Mouse (Mus musculus): Measurements from ENCODE around the gene Ak8. TPM values are rescaled to one million over a fixed set of nuclear protein-coding genes. Genes with fewer than 3 reads are reported as not detected.

Gene Ak8
- polyA plus RNA-seq, 1 experiment from 2014 or later: 0.33 TPM

DNA sequence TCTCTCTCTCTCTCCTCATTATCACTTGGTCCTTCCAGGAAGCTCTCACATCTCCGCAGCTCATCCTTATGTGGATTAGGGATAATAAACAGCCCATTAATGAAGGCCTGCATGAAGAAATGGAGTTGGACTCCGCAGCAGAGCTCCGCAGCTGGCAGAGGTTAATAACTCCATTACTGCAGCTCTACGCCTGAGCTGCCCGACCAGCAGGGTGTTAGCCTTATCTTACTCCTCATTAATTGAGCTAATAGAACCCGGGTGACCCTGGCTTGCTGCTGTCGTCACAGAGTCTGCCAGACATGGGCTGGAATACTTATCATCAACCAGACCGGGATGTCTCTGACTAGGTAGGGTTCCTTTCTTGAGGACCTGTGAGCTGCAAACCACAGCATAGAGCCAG, 74.1 kb downstream of the Ak8 start:
- Histone ChIP-seq H3K9me3 (ENCODE audit: control insufficient read depth, low read length) (no peaks in the 10 kb centered on the region), H3K4me3 (ENCODE audit: low read depth, low read length) (no peak overlapping the region), H3K27me3 (ENCODE audit: control insufficient read depth, insufficient read depth, low read length) (no peaks in the 10 kb centered on the region), H3K9ac (ENCODE audit: low read length) (no peak overlapping the region), H3K36me3 (ENCODE audit: control insufficient read depth, insufficient read depth, low read length) (no peaks in the 10 kb centered on the region), H3K27ac (ENCODE audit: low read depth, low read length) (no peak overlapping the region), H3K4me2 (no peak overlapping the region), H3K4me1 (ENCODE audit: control insufficient read depth, insufficient read depth, low read length) (no peaks in the 10 kb centered on the region)
- ATAC-seq (ENCODE audit: low FRiP score) (no peak; the same call in 1 of the 2 replicates), DNase-seq (ENCODE audit: low spot score, missing footprints) (no peak)
- 73% methylated on average over 8 of the region's 8 CpGs for WGBS

DNA sequence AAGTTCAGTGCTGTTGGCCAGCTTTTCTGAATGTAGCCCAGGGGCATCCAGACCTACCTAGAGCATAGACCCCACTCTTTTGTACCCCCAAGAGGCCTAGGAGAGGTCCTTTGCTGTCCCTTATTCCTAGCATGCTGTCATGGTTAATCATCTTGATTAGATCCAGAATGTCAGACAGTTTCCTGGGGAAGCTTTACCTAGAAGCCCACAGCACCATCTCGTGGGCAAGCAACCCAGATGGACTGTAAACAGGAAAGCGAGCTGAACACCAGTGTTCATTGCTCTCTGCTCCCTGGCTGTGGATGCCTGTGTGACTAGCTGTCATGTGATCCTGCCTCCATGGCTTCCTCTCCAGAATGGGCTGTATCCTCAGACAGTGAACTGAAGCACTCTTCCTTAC, 76.8 kb downstream of the Ak8 start:
- WGBS: 58% methylated on average over 2 of the region's 2 CpGs
- H3K9ac ChIP-seq (ENCODE audit: low read length): no peak overlapping the region
- no peak for DNase-seq (ENCODE audit: low spot score, missing footprints)
- H3K36me3 ChIP-seq (ENCODE audit: control insufficient read depth, insufficient read depth, low read length): no peaks in the 10 kb centered on the region
- H3K4me1 ChIP-seq (ENCODE audit: control insufficient read depth, insufficient read depth, low read length): no peaks in the 10 kb centered on the region
- ATAC-seq (ENCODE audit: low FRiP score): no peak
- no peaks in the 10 kb centered on the region for H3K27me3 ChIP-seq (ENCODE audit: control insufficient read depth, insufficient read depth, low read length)
- no peaks in the 10 kb centered on the region for H3K9me3 ChIP-seq (ENCODE audit: control insufficient read depth, low read length)
- no peak overlapping the region for H3K4me2 ChIP-seq
- no peak overlapping the region for H3K4me3 ChIP-seq (ENCODE audit: low read depth, low read length)
- H3K27ac ChIP-seq (ENCODE audit: low read depth, low read length): no peak overlapping the region

DNA sequence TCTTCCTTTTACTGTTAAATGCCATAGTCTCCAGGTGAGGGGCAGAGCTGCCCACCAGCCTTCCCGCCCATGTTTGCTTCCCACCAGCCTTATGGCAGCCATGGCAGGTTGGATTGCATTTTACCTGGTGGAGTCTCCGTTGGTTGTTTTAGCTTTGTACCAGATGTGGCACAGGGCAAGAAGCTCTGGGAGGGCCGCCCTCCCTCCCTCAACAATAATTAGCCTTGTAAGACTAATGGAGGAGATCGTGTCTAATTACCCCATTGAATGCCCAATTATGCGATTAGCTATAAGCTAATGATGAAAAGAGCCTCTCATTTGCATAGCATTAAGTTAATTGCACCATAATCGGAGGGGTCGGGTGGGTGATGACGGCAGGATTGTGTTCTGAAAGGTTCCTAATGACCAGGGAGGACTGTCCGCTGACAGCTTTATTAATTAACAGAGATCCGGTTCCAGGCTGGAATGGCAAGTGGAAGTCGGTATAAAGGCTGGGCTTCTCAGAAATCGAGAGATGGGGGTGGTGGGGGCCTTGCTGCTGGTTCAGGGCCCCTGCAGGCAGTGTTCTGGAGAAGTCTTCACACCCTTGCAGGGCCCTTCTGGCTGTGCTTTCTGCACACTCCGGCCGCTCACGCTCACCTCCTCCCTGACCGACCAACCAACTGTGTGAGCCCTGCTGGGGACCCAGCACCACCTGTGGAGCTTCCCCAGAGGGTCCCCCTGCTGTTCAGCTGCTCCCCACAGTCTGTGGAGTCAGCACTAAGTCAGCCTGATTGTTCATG, 80.2 kb downstream of the Ak8 start:
- DNase-seq (ENCODE audit: low spot score, missing footprints): no peak
- H3K36me3 ChIP-seq (ENCODE audit: control insufficient read depth, insufficient read depth, low read length): no peaks in the 10 kb centered on the region
- H3K4me1 ChIP-seq (ENCODE audit: control insufficient read depth, insufficient read depth, low read length): no peaks in the 10 kb centered on the region
- no peaks in the 10 kb centered on the region for H3K9me3 ChIP-seq (ENCODE audit: control insufficient read depth, low read length)
- no peak overlapping the region for H3K9ac ChIP-seq (ENCODE audit: low read length)
- H3K4me3 ChIP-seq (ENCODE audit: low read depth, low read length): no peak overlapping the region
- H3K27ac ChIP-seq (ENCODE audit: low read depth, low read length): no peak overlapping the region
- no peaks in the 10 kb centered on the region for H3K27me3 ChIP-seq (ENCODE audit: control insufficient read depth, insufficient read depth, low read length)
- no peak overlapping the region for H3K4me2 ChIP-seq
- 76% methylated on average over 16 of the region's 16 CpGs for WGBS
- no peak for ATAC-seq (ENCODE audit: low FRiP score)

DNA sequence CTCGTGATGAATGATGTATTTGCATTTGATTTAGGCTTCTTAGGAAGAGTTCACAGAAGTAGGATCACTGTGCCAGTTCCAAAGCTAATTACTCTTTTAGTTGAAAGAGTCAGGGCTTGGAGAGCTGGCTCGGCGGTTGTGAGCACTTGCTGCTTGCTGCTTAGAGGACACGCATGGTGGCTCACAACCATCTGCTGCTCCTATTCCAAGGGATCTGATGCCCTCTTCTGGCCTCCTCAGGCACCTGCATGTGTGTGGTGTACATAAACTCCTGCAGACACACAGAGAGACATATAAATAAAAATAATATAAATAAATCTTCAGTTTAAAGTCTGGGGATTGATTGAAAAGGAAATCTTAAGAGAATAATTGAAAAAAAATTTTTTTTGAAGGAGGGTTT, 81.3 kb downstream of the Ak8 start:
- DNase-seq (ENCODE audit: low spot score, missing footprints): no peak
- WGBS: 90% methylated on average over 4 of the region's 4 CpGs
- no peak overlapping the region for H3K9ac ChIP-seq (ENCODE audit: low read length)
- H3K27ac ChIP-seq (ENCODE audit: low read depth, low read length): no peak overlapping the region
- H3K4me3 ChIP-seq (ENCODE audit: low read depth, low read length): no peak overlapping the region
- H3K36me3 ChIP-seq (ENCODE audit: control insufficient read depth, insufficient read depth, low read length): no peaks in the 10 kb centered on the region
- no peaks in the 10 kb centered on the region for H3K9me3 ChIP-seq (ENCODE audit: control insufficient read depth, low read length)
- no peak for ATAC-seq (ENCODE audit: low FRiP score)
- H3K27me3 ChIP-seq (ENCODE audit: control insufficient read depth, insufficient read depth, low read length): no peaks in the 10 kb centered on the region
- no peak overlapping the region for H3K4me2 ChIP-seq
- no peaks in the 10 kb centered on the region for H3K4me1 ChIP-seq (ENCODE audit: control insufficient read depth, insufficient read depth, low read length)

DNA sequence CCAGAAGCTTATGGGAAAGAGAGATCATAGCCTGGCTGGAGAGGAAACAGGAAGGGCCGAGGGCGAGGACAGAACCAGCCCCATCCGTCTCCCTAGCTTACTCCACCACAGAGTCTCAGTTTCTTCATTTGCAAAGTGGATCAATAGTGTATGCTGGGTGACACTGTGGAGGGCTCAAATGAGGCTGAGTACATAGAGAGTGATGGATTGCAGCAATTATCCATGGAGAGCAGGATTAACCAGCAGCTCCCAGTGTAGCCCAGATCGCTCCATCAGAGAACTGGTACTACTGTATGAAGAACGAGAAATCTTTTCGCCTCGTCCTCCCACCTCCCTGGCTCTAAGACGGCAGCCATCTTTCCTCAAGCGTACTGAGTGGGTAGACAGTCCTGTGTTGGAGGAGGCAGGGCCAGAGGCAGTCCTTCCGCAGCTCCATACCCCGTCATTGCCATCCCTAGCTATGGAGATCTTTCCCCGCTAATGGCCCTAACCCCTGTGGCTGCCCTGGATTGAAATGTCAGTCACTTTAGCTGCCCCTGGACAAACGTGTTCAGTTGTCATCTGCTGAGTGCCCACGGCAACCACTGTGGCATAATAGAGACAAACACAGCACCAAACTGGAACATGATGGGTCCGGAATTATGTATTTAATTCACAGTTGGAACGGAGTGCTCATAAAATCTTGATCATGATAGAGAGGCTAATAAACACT, 86.5 kb downstream of the Ak8 start:
- no peak overlapping the region for H3K9ac ChIP-seq (ENCODE audit: low read length)
- H3K4me1 ChIP-seq (ENCODE audit: control insufficient read depth, insufficient read depth, low read length): no peaks in the 10 kb centered on the region
- no peak for ATAC-seq (ENCODE audit: low FRiP score)
- H3K27ac ChIP-seq (ENCODE audit: low read depth, low read length): no peak overlapping the region
- H3K9me3 ChIP-seq (ENCODE audit: control insufficient read depth, low read length): no peaks in the 10 kb centered on the region
- DNase-seq (ENCODE audit: low spot score, missing footprints): no peak
- H3K36me3 ChIP-seq (ENCODE audit: control insufficient read depth, insufficient read depth, low read length): no peaks in the 10 kb centered on the region
- H3K27me3 ChIP-seq (ENCODE audit: control insufficient read depth, insufficient read depth, low read length): no peaks in the 10 kb centered on the region
- no peak overlapping the region for H3K4me3 ChIP-seq (ENCODE audit: low read depth, low read length)
- H3K4me2 ChIP-seq: no peak overlapping the region
- 77% methylated on average over 16 of the region's 16 CpGs for WGBS

DNA sequence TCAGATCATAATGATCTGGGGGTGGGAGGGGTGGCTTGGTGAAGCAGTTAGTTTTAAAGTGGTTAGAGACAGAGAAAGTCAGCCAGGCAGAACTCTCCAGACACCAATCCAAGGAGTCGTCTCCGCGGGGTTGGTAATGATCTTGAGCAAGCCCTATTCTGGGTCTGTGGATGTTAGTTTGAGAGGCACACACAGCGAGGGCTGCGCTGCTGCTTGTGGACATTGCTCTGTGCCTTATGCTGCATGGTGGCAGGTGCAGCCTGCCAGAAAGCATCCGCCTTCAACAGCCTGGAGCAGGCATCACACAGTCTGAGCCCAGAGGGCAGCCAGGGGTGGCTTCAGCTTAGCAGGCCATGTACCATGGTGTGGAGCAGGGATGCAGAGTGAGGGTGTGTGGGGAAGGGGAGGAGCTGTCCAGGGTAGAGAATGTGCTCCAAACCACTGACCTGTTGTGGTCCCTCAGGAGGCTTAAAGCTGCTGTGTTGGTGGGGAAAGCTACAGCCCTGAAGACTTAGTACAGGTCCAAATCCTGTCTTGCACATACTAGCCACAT, 87.2 kb downstream of the Ak8 start:
- H3K36me3 ChIP-seq (ENCODE audit: control insufficient read depth, insufficient read depth, low read length): no peaks in the 10 kb centered on the region
- H3K27me3 ChIP-seq (ENCODE audit: control insufficient read depth, insufficient read depth, low read length): no peaks in the 10 kb centered on the region
- no peak for ATAC-seq (ENCODE audit: low FRiP score)
- H3K9me3 ChIP-seq (ENCODE audit: control insufficient read depth, low read length): no peaks in the 10 kb centered on the region
- no peaks in the 10 kb centered on the region for H3K4me1 ChIP-seq (ENCODE audit: control insufficient read depth, insufficient read depth, low read length)
- no peak for DNase-seq (ENCODE audit: low spot score, missing footprints)
- no peak overlapping the region for H3K4me2 ChIP-seq
- WGBS: 76% methylated on average over 6 of the region's 6 CpGs
- no peak overlapping the region for H3K4me3 ChIP-seq (ENCODE audit: low read depth, low read length)
- H3K27ac ChIP-seq (ENCODE audit: low read depth, low read length): no peak overlapping the region
- H3K9ac ChIP-seq (ENCODE audit: low read length): no peak overlapping the region

DNA sequence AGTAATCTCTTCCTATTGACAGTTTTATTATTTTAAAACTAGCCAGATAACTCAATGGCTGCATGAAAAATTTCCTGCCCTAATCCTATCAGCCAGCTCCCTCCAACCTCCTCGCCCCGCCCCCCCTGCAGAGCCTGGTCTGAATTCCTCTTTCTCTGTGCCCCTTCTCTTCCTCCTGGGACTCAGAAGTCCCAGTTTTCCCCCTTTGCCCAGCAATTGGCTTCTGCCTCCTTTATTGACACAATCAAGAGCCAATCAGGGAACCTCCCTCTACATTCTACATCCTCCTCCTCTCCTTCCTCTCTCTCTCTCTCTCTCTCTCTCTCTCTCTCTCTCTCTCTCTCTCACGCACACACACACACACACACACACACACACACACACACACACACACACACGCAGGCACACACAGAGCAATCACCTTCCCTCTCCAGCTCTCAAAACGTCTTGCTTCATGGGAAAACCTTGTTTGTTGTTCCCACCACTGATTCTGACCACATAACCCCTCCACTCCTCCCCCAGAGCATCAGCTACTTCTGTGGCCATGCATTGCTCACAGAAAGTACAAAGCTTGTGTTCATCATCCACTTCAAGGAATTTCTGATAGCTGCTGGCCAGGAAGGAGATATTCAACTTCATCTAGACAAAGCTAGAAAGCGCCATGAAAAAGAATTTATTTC, 93.1 kb downstream of the Ak8 start:
- peak; percentile 90 for ATAC-seq (ENCODE audit: low FRiP score)

DNA sequence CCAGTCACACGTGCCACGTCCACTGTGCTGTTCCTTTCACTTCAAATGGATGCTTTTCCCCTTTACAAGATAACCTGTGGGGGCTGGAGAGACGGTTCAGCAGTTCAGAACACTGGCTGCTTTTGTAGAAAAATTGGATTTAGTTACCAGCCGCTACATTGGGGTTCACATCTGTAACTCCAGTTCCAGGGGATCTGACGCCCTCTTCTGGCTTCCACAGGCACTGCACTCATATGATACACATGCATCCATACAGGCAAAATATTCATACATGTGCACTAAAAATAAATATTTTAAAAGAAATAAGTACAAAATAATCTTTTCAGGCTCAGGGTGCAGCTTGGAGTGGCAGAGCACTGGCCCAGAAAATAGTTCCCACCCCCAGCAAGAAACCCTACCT, 94.7 kb downstream of the Ak8 start:
- Histone ChIP-seq H3K4me3 (ENCODE audit: low read depth, low read length) (no peak overlapping the region), H3K36me3 (ENCODE audit: control insufficient read depth, insufficient read depth, low read length) (no peaks in the 10 kb centered on the region), H3K27ac (ENCODE audit: low read depth, low read length) (no peak overlapping the region), H3K4me2 (no peak overlapping the region), H3K9ac (ENCODE audit: low read length) (no peak overlapping the region), H3K4me1 (ENCODE audit: control insufficient read depth, insufficient read depth, low read length) (peaks cover 5% of the 10 kb centered on the region), H3K27me3 (ENCODE audit: control insufficient read depth, insufficient read depth, low read length) (no peaks in the 10 kb centered on the region), H3K9me3 (ENCODE audit: control insufficient read depth, low read length) (no peaks in the 10 kb centered on the region)
- ATAC-seq (ENCODE audit: low FRiP score) (no peak), DNase-seq (ENCODE audit: low spot score, missing footprints) (peak; percentile 83)
- 76% methylated on average over 5 of the region's 5 CpGs for WGBS

More for the DNA sequence above, 93.1 kb downstream of the Ak8 start:
- DNase-seq (ENCODE audit: low spot score, missing footprints): peak; percentile 91
- H3K9ac ChIP-seq (ENCODE audit: low read length): peak overlapping the region; percentile 43; the same call in 1 of the 2 replicates
- H3K4me3 ChIP-seq (ENCODE audit: low read depth, low read length): no peak overlapping the region
- peak overlapping the region; percentile 16; the same call in 1 of the 2 replicates for H3K4me2 ChIP-seq
- H3K4me1 ChIP-seq (ENCODE audit: control insufficient read depth, insufficient read depth, low read length): peaks cover 5% of the 10 kb centered on the region
- H3K27me3 ChIP-seq (ENCODE audit: control insufficient read depth, insufficient read depth, low read length): no peaks in the 10 kb centered on the region
- H3K27ac ChIP-seq (ENCODE audit: low read depth, low read length): 0 out of 2 replicates have a peak overlapping the region, but pooled peaks have one; percentile 11
- WGBS: 21% methylated on average over 5 of the region's 6 CpGs
- H3K36me3 ChIP-seq (ENCODE audit: control insufficient read depth, insufficient read depth, low read length): no peaks in the 10 kb centered on the region
- no peaks in the 10 kb centered on the region for H3K9me3 ChIP-seq (ENCODE audit: control insufficient read depth, low read length)

Data from midbrain, embryonic 11.5 days (tissue).